Mouse (Mus musculus): ENCODE data around the gene Jazf1.
A peak's percentile ranks its signal among the peaks of the same experiment; 100 is the strongest.

The Jazf1 gene

GRCm38 (mm10) chr6:52955304-52955703 is 113.1 kb downstream of the Jazf1 start:
- DNase-seq (ENCODE audit: low spot score), result no peak

- DNase-seq (ENCODE audit: low spot score), result no peak
Measured at GRCm38 (mm10) chr6:52954861-52955260, 113.6 kb downstream of the Jazf1 start.

GRCm38 (mm10) chr6:52954441-52954840 is 114.0 kb downstream of the Jazf1 start:
- DNase-seq (ENCODE audit: low spot score), result no peak

- DNase-seq (ENCODE audit: low spot score), result no peak
Measured at GRCm38 (mm10) chr6:52952526-52952900, 115.9 kb downstream of the Jazf1 start.

- no peak for DNase-seq (ENCODE audit: low spot score)
Measured at GRCm38 (mm10) chr6:52951871-52952525, 116.4 kb downstream of the Jazf1 start.

GRCm38 (mm10) chr6:52950371-52950770 is 118.1 kb downstream of the Jazf1 start:
- no peak for DNase-seq (ENCODE audit: low spot score)

GRCm38 (mm10) chr6:52942534-52942933 is 125.9 kb downstream of the Jazf1 start:
- DNase-seq (ENCODE audit: low spot score), result no peak

- DNase-seq (ENCODE audit: low spot score), result no peak
Measured at GRCm38 (mm10) chr6:52942101-52942500, 126.3 kb downstream of the Jazf1 start.

- no peak for DNase-seq (ENCODE audit: low spot score)
Measured at GRCm38 (mm10) chr6:52937916-52938315, 130.5 kb downstream of the Jazf1 start.

GRCm38 (mm10) chr6:52936995-52937394 is 131.4 kb downstream of the Jazf1 start:
- no peak for DNase-seq (ENCODE audit: low spot score)

- no peak for DNase-seq (ENCODE audit: low spot score)
Measured at GRCm38 (mm10) chr6:52934021-52934420, 134.4 kb downstream of the Jazf1 start.

- no peak for DNase-seq (ENCODE audit: low spot score)
Measured at GRCm38 (mm10) chr6:52932603-52933178, 135.7 kb downstream of the Jazf1 start.

GRCm38 (mm10) chr6:52929358-52929757 is 139.1 kb downstream of the Jazf1 start:
- DNase-seq (ENCODE audit: low spot score), result no peak

GRCm38 (mm10) chr6:52926947-52927346 is 141.5 kb downstream of the Jazf1 start:
- no peak for DNase-seq (ENCODE audit: low spot score)

- DNase-seq (ENCODE audit: low spot score), result no peak
Measured at GRCm38 (mm10) chr6:52925458-52926042, 142.9 kb downstream of the Jazf1 start.

GRCm38 (mm10) chr6:52921248-52921647 is 147.2 kb downstream of the Jazf1 start:
- DNase-seq (ENCODE audit: low spot score), result no peak

GRCm38 (mm10) chr6:52920719-52921118 is 147.7 kb downstream of the Jazf1 start:
- no peak for DNase-seq (ENCODE audit: low spot score)

- DNase-seq (ENCODE audit: low spot score), result no peak
Measured at GRCm38 (mm10) chr6:52919442-52919841, 149.0 kb downstream of the Jazf1 start.

GRCm38 (mm10) chr6:52918980-52919379 is 149.5 kb downstream of the Jazf1 start:
- peak; percentile 7 for DNase-seq (ENCODE audit: low spot score)

- no peak for DNase-seq (ENCODE audit: low spot score)
Measured at GRCm38 (mm10) chr6:52917471-52917870, 151.0 kb downstream of the Jazf1 start.

- no peak for DNase-seq (ENCODE audit: low spot score)
Measured at GRCm38 (mm10) chr6:52916836-52917376, 151.5 kb downstream of the Jazf1 start.

GRCm38 (mm10) chr6:52914921-52915320 is 153.5 kb downstream of the Jazf1 start:
- DNase-seq (ENCODE audit: low spot score), result no peak
